Mouse (Mus musculus) lung, postnatal 4 days (tissue): ENCODE data around the gene Cacng5.

ENCODE experiments used
- DNase-seq, 2 experiments: peaks; one replicate each; pipeline ENCODE4 v3.0.0; 2021

Gene Cacng5

GRCm38 (mm10) chr11:107914634-107915226 lies at the start of gene Cacng5:
Gene Cacng5, minus strand, starts transcription at chr11:107915055.
- DNase-seq = peak in 1 of 2 experiments; percentile 34

GRCm38 (mm10) chr11:107957566-107958350 lies 42.9 kb upstream of the Cacng5 start:
- DNase-seq = peak in 1 of 2 experiments; percentile 9

- no peak for DNase-seq
Observed at GRCm38 (mm10) chr11:107955191-107956062, 40.6 kb upstream of the Cacng5 start.

- no peak for DNase-seq
Observed at GRCm38 (mm10) chr11:107951431-107951830, 36.6 kb upstream of the Cacng5 start.

GRCm38 (mm10) chr11:107950658-107951057 lies 35.8 kb upstream of the Cacng5 start:
- no peak for DNase-seq

- no peak for DNase-seq
Observed at GRCm38 (mm10) chr11:107950211-107950610, 35.4 kb upstream of the Cacng5 start.

- no peak for DNase-seq
Observed at GRCm38 (mm10) chr11:107947951-107948350, 33.1 kb upstream of the Cacng5 start.

- no peak for DNase-seq
Observed at GRCm38 (mm10) chr11:107946823-107947222, 32.0 kb upstream of the Cacng5 start.

GRCm38 (mm10) chr11:107936929-107937328 lies 22.1 kb upstream of the Cacng5 start:
- no peak for DNase-seq

- peak in 1 of 2 experiments; percentile 56 for DNase-seq
Observed at GRCm38 (mm10) chr11:107931721-107932120, 16.9 kb upstream of the Cacng5 start.

GRCm38 (mm10) chr11:107931288-107931687 lies 16.4 kb upstream of the Cacng5 start:
- no peak for DNase-seq

GRCm38 (mm10) chr11:107929712-107930111 lies 14.9 kb upstream of the Cacng5 start:
- DNase-seq = no peak

- peak in 1 of 2 experiments; percentile 21 for DNase-seq
Observed at GRCm38 (mm10) chr11:107919852-107920508, 5.1 kb upstream of the Cacng5 start.

GRCm38 (mm10) chr11:107917721-107918235 lies 2.9 kb upstream of the Cacng5 start:
- peak in 1 of 2 experiments; percentile 8 for DNase-seq

GRCm38 (mm10) chr11:107913317-107913716 lies 1.5 kb downstream of the Cacng5 start:
- peak in 1 of 2 experiments; percentile 3 for DNase-seq

- no peak for DNase-seq
Observed at GRCm38 (mm10) chr11:107905364-107905763, 9.5 kb downstream of the Cacng5 start.

- peak; percentile 11 to 32 for DNase-seq
Observed at GRCm38 (mm10) chr11:107903966-107904605, 10.8 kb downstream of the Cacng5 start.

- DNase-seq = no peak
Observed at GRCm38 (mm10) chr11:107900470-107900869, 14.4 kb downstream of the Cacng5 start.

GRCm38 (mm10) chr11:107898698-107899097 lies 16.2 kb downstream of the Cacng5 start:
- DNase-seq = no peak

- no peak for DNase-seq
Observed at GRCm38 (mm10) chr11:107895635-107896034, 19.2 kb downstream of the Cacng5 start.

GRCm38 (mm10) chr11:107891377-107891776 lies 23.5 kb downstream of the Cacng5 start:
- DNase-seq = no peak

- no peak for DNase-seq
Observed at GRCm38 (mm10) chr11:107887342-107887741, 27.5 kb downstream of the Cacng5 start.
